Mouse (Mus musculus): ENCODE measurements around the gene Ssxb3. TPM values are rescaled to one million over a fixed set of nuclear protein-coding genes. Genes with fewer than 3 reads are reported as not detected.
"Not testable (repeated sequence)": the region's sequence is repeated elsewhere in the genome, so short reads cannot be mapped to it uniquely, and the experiment has no call there.

Gene Ssxb3
- not detected for total RNA-seq (2021)
- long read RNA-seq, experiment 1, result 0 reads
- long read RNA-seq, experiment 2, result 0 reads

GRCm38 (mm10) chrX:8591716-8592115 lies at the start of gene Ssxb3:
Gene Ssxb3, minus strand, starts transcription at chrX:8591816.
- DNase-seq; intact Hi-C loops (cut with DNase I; ENCODE audit: low total_unique reads): not testable (repeated sequence)

- intact Hi-C loops (cut with DNase I; ENCODE audit: low total_unique reads); DNase-seq: not testable (repeated sequence)
Observed at GRCm38 (mm10) chrX:8548155-8548554, 43.5 kb downstream of the Ssxb3 start, which contains the start of gene Ssxb6. Gene Ssxb6, minus strand, starts transcription at chrX:8548255.

Other genes with a start within 250 kb of the Ssxb3 start
- not detected for gene Ssxb9, start 224.8 kb downstream of the Ssxb3 start, total RNA-seq (2021)
- not detected for gene Ssxb1, start 178.5 kb downstream of the Ssxb3 start, total RNA-seq (2021)
- not detected for gene Ssxb2, start 130.1 kb downstream of the Ssxb3 start, total RNA-seq (2021)
- not detected for gene Gm14459, start 66.9 kb downstream of the Ssxb3 start, total RNA-seq (2021)
- not detected for gene Ssxb6, start 43.6 kb downstream of the Ssxb3 start, total RNA-seq (2021)
- not detected for gene Ssxb8, start 99.0 kb upstream of the Ssxb3 start, total RNA-seq (2021)
- not detected for gene Ssx9, start 156.6 kb upstream of the Ssxb3 start, total RNA-seq (2021)
- gene Ssxb5, start 211.9 kb upstream of the Ssxb3 start, total RNA-seq (2021), result not detected

All from gastrocnemius, postnatal 14 days (tissue).